Mouse (Mus musculus) yolk sac, embryonic 10.5 days (tissue): Measurements from ENCODE around the gene Olfr720.

Source experiments
- DNase-seq: peaks from one replicate; pipeline ENCODE4 v3.0.0-alpha.2; 2017; ENCODE audit warnings: low spot score

Gene Olfr720

GRCm38 (mm10) chr14:14186738-14187137 is at the start of gene Olfr720:
Olfr720 (minus strand) TSS chr14:14186838.
- DNase-seq = no peak
